Mouse (Mus musculus) right cerebral cortex, adult 2 months (tissue): ENCODE results near the gene Tc2n.
A peak's percentile ranks its signal among the peaks of the same experiment; 100 is the strongest.

Source experiments
- DNase-seq, 2 experiments: peaks; one replicate each; pipeline ENCODE4 v3.0.0; 2021 to 2022; ENCODE audit warnings: low spot score in 2 of 2

Tc2n gene

DNA sequence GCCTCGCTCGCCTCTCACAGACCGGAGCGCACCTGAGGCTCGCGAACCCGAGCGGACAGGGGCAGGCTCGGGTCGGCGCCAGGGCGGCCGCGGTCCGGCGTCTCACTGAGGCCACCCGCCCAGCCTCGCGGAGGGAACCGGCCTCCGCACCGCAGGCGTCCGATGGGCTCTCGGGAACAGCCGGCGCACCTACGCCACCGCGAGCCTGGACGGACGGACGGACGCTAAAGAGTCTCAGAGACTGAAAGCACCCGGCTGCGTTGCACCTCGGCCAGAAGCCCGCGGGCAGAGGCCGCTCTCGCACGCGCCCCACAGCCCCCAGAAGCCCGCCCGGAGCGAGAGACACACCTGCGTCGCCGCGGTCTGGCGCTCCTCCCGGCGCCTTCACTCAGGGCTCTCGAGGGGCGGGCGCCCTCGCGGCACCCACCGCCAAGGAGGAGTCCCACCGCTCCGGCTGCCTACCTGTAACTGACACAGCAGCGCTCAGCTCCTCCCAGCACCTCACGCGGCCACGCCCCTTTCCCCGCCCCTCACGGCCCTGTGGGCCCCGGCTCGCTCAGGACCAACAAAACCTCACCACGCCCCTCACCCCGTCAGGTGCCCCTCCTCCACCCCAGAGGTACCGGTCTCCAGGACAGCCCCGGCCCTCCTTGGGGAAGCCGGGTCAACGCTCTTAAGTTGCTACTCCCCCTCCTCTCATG, at the start of gene Tc2n:
TSS of gene Tc2n (minus strand) at position 470 of the 701 bp plus-strand sequence.
- DNase-seq = peak; percentile 8 to 12

DNA sequence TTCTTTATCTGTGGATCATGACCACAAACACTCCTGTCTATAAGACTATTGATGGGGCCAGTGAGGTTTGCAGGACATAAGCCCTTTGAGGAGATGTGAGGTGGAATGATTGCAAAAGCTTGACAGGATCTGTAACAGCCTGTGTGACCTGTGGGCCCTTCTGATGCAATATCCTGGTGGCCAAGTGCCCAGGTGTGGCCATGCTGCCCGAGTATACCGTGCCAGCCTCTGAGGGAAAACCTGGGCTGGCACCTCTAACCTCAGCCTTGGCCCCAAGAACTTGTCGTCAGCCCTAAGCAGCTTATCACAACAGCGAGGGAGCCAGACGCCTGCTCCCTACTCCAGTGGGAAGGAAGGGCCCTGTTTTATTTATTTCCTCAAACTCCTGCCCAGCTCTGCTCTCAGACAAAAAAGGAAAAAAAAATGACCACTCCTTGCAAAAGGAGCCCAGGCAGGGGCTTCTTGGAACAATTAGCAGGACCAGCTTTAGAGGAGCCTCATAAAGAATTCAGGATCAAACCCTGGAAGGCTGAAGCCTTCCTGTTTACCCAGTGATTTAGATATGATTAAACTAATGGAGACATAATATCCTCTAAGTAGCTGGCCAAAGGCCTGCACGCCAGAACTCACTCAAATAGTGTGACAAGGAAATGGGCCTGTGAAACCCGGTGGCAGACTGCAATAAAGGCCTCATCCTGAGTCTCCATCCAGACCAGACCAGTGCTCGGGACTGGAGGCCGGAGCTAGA, 49.2 kb upstream of the Tc2n start:
- DNase-seq = no peak

DNA sequence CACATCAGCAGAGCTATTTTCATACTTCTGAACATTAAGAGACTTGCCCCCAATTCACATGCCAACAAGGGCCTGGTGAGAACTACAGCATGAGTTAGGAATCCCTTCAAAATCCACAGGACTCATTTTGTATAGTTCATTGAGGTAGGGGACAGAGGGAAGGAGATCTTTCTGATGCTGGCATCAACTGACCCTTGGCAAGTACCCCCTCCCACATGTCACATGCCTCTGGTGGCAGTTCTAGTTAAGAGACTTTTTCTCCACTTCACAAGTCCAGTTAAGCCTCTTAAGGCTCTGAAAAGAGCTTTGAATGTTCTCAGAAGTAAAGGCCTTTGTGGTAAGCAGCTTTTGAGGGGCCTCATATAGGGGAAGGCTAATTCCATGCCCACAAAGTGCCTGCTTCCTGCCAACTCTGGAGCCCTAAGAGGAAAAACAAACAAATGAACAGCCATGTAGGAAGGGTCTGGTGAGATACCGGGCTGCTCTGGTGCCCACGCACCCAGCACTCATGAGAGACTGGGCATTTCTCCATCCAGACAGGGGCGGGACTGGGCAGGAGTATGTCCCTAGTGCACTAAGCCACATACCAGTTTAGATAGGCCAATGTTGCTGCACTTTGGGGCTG, 48.0 kb upstream of the Tc2n start:
- DNase-seq = no peak

DNA sequence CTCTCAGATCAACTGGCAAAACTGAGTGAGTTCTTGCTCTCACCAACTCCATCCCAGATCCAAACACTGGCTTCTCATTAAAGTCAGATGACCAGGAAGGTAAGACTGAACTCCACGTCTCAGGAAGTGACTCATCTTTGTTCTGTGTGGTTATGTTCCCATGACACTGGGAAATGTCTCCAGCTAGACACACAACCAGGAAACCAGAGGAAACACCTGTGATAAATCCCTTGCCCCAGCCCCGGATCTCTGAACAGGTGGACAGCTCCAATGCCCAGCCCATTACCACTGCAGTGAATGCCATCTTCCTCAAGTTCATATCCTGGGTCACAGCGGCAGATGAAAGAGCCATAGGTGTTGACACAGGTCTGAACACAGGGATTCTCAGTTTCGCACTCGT, 46.5 kb upstream of the Tc2n start:
- no peak for DNase-seq

DNA sequence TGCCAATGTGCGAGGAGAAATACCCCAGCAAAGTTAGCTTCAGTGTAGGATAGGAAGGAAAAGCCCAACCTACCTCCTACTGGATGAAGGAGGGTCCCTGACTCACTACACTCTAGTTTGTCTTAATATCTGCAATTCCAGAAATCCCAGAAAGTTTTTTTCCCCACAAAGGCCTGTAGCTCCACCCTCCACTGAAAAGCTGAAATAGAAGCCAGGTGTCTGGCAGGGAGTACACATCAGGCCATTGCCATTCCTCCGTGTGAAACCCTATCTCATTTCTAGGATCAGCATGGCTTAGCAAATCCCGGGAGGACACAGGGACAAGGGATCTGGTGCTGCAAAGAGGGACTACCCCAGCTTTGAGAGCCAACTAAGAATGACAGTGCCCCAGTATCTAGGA, 44.7 kb upstream of the Tc2n start:
- no peak for DNase-seq

DNA sequence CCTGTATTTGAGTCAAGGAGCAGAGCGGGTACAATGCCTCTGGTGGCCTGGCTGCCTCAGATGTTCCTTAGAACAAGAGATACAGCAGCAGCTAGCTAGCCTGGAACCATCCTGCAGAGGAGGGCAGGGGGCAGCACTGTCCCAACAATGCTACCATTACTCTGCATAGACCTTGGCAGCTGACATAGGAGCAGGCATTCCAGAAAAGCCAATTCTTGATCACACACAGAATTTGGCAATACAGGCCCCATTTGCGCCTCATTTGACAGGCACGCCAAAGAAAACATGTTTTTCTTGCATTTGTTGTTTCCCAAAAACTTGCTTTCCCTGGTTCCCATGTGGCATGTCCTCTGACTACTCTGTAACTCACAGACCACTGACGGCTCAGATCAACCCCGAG, 43.7 kb upstream of the Tc2n start:
- no peak for DNase-seq

DNA sequence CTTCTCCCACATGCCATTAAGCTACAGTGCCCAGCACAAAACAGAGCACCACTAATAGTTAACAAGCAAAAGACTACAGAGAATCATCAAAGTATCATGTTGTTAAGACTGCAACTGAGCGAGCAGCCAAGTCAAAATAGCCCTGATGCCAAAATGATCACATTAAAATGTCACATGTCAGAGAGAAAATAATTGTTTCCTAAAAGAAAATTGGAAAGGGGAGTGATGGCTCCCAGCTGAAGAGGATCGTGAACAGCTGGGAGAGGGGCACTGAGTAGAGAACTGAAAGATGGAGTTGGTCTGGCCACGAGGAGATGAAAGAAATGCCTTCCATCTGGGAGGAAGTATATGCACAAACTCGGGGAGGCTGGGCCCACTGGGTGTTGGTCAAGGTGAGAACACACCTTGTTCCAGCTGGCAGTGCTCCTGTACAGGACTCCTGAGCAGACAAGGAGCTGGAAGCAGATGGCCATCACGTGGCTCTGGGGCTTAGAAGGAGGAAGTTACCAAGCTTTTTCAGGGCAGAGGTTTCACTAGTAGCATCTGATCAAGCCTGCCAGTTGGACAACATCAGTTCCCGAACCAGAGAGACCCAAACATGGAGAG, 41.2 kb upstream of the Tc2n start:
- no peak for DNase-seq

DNA sequence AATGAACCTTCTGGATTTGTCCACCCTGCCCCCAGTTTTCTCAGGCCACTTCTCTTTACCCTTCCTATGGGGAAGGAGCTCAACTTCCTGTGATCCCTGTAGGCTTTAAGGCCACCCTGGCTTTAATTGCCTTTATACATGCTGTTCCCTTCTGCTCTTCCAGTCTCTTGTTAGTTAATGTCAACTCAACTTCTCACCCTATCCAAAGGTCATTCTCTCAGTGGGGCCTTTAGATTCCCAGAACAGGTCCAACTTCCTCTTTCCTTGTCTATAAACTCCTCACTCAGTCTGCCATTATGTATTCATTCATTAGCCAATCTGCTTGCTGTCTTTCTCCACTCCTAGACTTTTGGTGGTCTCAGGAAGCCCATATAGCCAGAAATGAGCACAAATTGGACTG, 40.4 kb upstream of the Tc2n start:
- DNase-seq = no peak

DNA sequence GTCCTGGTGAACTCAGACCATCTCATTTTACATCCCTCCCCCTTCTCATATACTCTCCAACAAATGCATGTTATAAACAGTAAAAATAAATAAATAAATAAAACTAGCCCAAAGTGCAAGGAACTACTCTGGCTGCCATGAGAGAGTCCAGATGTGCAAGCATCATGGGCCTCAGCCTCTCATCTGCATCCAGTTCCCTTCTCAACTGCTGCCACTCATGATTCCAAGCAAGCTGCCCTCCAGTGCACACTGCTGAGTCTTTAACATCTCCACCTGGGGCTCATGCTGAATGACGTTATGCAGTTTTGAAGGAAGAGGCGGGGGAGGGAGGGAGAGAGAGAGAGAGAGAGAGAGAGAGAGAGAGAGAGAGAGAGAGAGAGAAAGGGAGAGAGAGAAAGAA, 24.1 kb upstream of the Tc2n start:
- no peak for DNase-seq

DNA sequence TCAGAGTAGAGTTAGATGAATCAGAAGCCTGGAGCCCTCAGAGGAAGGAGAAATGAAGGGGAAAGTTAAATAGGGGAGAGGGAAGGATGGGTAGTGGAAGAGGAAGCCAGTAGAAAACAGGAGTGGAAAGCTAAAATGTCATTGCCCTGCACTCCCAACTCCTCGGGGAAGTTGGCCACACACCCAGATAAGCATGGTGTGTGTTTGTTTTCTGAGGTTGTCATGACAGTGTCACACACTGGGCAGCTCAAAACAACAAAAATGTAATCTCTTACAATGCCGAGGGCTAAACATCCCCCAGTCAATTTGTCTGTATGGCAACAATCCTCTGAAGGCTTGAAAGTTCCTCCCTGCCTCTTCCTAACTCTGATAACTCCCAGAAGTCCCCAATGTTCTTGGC, 22.2 kb upstream of the Tc2n start:
- no peak for DNase-seq

DNA sequence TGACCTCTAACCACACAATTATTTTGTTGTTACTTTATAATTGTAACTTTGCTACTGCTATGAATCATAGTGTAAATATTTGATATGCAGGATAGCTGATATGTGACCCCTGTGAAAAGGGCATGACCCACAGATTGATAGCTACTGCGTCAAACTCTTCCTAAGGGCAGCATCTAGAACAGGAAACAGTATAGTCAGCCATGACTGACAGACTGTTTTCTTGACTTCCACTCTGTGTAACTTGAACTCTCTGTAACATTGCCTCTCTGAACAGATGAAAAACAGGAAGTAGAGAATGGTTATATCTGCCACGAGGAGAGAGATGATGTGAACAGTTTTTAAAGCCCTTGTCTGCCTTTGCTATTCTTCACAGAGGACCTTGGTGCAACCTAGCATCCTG, 21.7 kb upstream of the Tc2n start:
- no peak for DNase-seq

DNA sequence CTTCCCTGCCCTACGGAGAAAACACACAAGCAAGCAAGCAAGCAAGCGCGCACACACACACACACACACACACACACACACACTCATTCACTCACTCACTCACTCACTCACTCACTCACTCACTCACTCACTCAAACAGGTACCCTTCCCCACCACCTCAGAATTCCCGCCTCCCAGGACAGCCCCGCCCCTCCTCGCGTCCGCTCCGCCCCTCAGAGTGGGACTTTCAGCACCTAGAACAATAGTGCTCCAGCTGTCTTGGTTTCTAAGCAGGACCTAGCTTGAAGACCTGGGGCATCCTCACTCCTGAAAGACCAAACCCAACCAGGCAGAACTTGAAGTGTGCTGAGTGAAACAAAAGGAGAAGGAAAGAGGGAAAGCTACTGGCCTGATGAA, 430 bp upstream of the Tc2n start:
- no peak for DNase-seq

DNA sequence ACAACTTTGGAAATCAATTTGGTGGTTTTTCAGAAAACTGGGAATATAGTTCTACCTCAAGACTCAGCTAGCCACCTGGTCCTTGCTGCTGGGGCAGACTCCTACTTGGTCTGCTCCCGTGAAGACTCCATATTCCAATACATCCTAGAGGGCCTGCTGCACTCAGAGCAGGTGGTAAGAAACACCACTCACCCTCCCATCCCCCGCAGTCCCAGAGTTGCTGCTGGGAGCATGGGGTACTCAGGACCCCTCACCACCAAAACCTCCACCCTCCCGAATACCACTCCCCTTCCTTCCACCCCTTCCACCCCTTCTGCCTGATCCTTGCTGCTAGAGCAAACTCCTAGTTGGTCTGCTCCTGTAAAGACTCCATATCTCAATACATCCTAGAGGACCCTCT, 19.1 kb downstream of the Tc2n start:
- no peak for DNase-seq

DNA sequence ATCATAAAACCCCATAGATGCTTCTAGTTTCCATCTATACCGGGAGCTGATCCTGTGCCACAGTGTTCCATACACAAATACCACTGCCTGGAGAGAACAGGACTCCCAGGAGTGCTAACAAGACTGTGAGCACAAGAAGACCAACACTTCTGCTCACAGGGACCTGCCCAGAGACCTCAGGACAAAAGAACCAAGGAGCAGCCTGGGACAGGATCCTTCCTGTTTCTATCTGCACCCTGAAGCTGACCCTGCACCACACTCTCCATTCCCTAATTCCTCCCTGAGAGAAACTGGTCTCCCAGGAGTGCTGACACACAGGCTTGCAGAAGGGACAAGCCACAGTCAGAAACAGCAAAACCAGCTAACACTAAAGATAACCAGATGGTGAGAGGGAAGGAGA, 21.8 kb downstream of the Tc2n start:
- no peak for DNase-seq

DNA sequence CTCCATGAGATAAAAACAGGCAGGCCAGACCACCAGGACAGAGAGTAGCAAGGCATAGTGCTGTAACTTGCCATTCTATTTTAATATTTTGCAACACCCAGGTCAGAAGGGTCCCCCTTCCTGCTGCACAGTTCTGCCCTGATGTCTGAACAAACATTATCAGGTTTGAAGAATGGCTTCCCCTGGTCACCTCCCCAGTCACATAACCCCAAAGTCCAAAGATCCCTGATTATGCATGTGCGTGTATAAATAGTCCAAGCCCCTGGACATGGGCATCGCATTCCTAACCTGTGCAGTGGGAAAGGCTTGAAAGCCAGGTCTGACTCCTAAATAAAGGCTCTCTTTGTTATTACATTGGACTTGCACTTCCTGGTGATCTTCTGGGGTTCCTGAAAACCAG, 37.8 kb downstream of the Tc2n start:
- no peak for DNase-seq

DNA sequence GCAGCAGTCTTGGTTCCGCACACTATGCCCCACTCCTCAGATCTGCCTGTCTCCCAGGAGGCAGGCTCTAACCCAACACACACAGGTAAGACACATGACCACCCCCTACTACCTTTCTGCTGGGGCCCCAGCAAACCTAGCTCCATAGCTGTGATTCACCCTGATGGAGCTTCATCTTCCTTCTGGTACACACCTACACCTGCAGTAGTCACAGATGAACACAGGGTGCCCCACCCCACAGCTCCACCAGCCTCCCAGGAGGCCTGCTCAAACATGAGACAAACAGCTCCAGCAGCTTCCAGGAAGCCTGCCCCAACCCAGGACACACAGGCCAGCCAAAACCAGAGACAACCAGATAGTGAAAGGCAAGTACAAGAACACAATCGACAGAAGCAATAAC, 50.8 kb downstream of the Tc2n start:
- no peak for DNase-seq

DNA sequence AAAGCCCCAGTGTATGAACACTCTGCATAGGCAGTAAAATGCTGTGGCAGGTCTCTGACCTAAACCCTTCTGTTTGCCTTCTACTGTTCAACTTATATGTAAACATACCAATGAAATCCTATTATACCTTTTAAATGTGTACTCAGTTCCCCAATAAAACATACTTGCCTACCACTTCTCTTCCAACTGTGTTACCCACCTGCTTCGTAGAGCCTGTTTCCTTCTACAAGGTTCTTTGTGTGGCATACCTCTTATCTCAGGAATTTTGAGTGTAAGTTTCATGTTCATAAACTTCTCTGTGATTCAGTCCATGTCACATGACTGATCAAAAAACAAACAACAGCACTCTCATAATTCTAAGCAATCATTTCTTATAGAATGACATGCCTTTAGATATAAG, 85.2 kb downstream of the Tc2n start:
- no peak for DNase-seq

DNA sequence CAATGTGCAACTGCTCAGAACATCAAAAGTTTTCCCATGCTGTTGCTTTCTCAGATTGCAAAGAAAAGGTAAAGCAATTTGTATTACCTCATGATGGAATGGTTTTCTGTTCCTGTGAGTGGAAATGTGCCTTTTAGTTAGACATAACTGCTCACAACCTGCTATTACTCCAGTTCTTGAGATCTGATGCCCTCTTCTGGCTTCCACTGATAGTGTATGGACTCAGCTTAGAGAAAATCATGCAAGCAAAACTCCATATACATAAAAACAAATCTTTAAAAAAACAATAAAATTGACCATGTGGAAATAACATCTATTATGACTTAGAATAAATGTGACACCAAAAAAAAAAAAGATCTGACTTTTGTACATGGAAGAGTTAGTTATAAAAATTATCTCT, 111.7 kb downstream of the Tc2n start:
- peak; percentile 3 to 5 for DNase-seq
